Mouse (Mus musculus): Measurements from ENCODE around the gene Insm1. TPM values are rescaled to one million over a fixed set of nuclear protein-coding genes. Genes with fewer than 3 reads are reported as not detected.

Gene Insm1
- total and polyA plus RNA-seq, 2 experiments from 2014 or later: 1.9 to 20.6 TPM

- 0 out of 2 replicates have a peak, but pooled peaks cover 4% of the 10 kb centered on the region for H3K27me3 ChIP-seq (ENCODE audit: insufficient read depth, low read length)
- H3K27ac ChIP-seq (ENCODE audit: low read depth, low read length): no peak overlapping the region
- ATAC-seq (ENCODE audit: low FRiP score) (no peak), DNase-seq (ENCODE audit: low spot score) (peak; percentile 39)
- 6% methylated on average over 16 of the region's 16 CpGs for WGBS
- no peak overlapping the region for H3K4me3 ChIP-seq (ENCODE audit: low read depth, low read length)
- no peaks in the 10 kb centered on the region for H3K9me3 ChIP-seq (ENCODE audit: low read length)
- no peaks in the 10 kb centered on the region for H3K36me3 ChIP-seq (ENCODE audit: insufficient read depth, low read length)
- no peak overlapping the region for H3K9ac ChIP-seq (replicated peaks; ENCODE audit: low read length, poor library complexity, severe bottlenecking)
- TF ChIP-seq CTCF (IDR thresholded peaks at IDR 0.05): no peak
- peaks cover 7% of the 10 kb centered on the region; the same call in 1 of the 2 replicates for H3K4me1 ChIP-seq (ENCODE audit: insufficient read depth, low read length)
- 0 out of 2 replicates have a peak overlapping the region, but pooled peaks have one; percentile 48 for H3K4me2 ChIP-seq (ENCODE audit: low read depth, low read length, poor library complexity, severe bottlenecking)
Measured at GRCm38 (mm10) chr2:146217227-146217980, 4.3 kb upstream of the Insm1 start.

GRCm38 (mm10) chr2:146218161-146218691 is 3.5 kb upstream of the Insm1 start:
- 0 out of 2 replicates have a peak, but pooled peaks cover 6% of the 10 kb centered on the region for H3K27me3 ChIP-seq (ENCODE audit: insufficient read depth, low read length)
- TF ChIP-seq CTCF (IDR thresholded peaks at IDR 0.05): no peak
- H3K4me3 ChIP-seq (ENCODE audit: low read depth, low read length): peak overlapping the region; percentile 25
- DNase-seq (ENCODE audit: low spot score) (peak; percentile 23), ATAC-seq (ENCODE audit: low FRiP score) (0 out of 2 replicates have a peak, but pooled peaks have one; percentile 2)
- H3K27ac ChIP-seq (ENCODE audit: low read depth, low read length): no peak overlapping the region
- H3K4me2 ChIP-seq (ENCODE audit: low read depth, low read length, poor library complexity, severe bottlenecking): peak overlapping the region; percentile 48
- WGBS: 4% methylated on average over 40 of the region's 40 CpGs
- H3K9me3 ChIP-seq (ENCODE audit: low read length): no peaks in the 10 kb centered on the region
- peaks cover 7% of the 10 kb centered on the region; the same call in 1 of the 2 replicates for H3K4me1 ChIP-seq (ENCODE audit: insufficient read depth, low read length)
- H3K36me3 ChIP-seq (ENCODE audit: insufficient read depth, low read length): no peaks in the 10 kb centered on the region
- H3K9ac ChIP-seq (replicated peaks; ENCODE audit: low read length, poor library complexity, severe bottlenecking): 0 out of 2 replicates have a peak overlapping the region, but pooled peaks have one; percentile 29

- ATAC-seq (ENCODE audit: low FRiP score): no peak
- H3K4me3 ChIP-seq (ENCODE audit: low read depth, low read length): no peak overlapping the region
- H3K27ac ChIP-seq (ENCODE audit: low read depth, low read length): no peak overlapping the region
- DNase-seq (ENCODE audit: low spot score): peak; percentile 5
- no peak overlapping the region for H3K9ac ChIP-seq (replicated peaks; ENCODE audit: low read length, poor library complexity, severe bottlenecking)
- H3K27me3 ChIP-seq (ENCODE audit: insufficient read depth, low read length): 0 out of 2 replicates have a peak, but pooled peaks cover 6% of the 10 kb centered on the region
- H3K9me3 ChIP-seq (ENCODE audit: low read length): no peaks in the 10 kb centered on the region
- 14% methylated on average over 19 of the region's 19 CpGs for WGBS
- H3K36me3 ChIP-seq (ENCODE audit: insufficient read depth, low read length): no peaks in the 10 kb centered on the region
- H3K4me1 ChIP-seq (ENCODE audit: insufficient read depth, low read length): peaks cover 7% of the 10 kb centered on the region; the same call in 1 of the 2 replicates
- TF ChIP-seq CTCF (IDR thresholded peaks at IDR 0.05): no peak
- H3K4me2 ChIP-seq (ENCODE audit: low read depth, low read length, poor library complexity, severe bottlenecking): no peak overlapping the region
Measured at GRCm38 (mm10) chr2:146218881-146219535, 2.7 kb upstream of the Insm1 start.

- Histone ChIP-seq H3K36me3 (ENCODE audit: insufficient read depth, low read length) (no peaks in the 10 kb centered on the region), H3K9ac (replicated peaks; ENCODE audit: low read length, poor library complexity, severe bottlenecking) (no peak overlapping the region), H3K27me3 (ENCODE audit: insufficient read depth, low read length) (0 out of 2 replicates have a peak, but pooled peaks cover 6% of the 10 kb centered on the region), H3K27ac (ENCODE audit: low read depth, low read length) (no peak overlapping the region), H3K9me3 (ENCODE audit: low read length) (no peaks in the 10 kb centered on the region), H3K4me1 (ENCODE audit: insufficient read depth, low read length) (peaks cover 7% of the 10 kb centered on the region; the same call in 1 of the 2 replicates), H3K4me2 (ENCODE audit: low read depth, low read length, poor library complexity, severe bottlenecking) (no peak overlapping the region), H3K4me3 (ENCODE audit: low read depth, low read length) (no peak overlapping the region)
- ATAC-seq (ENCODE audit: low FRiP score): no peak
- 20% methylated on average over 11 of the region's 11 CpGs for WGBS
- no peak for TF ChIP-seq CTCF (IDR thresholded peaks at IDR 0.05)
- no peak for DNase-seq (ENCODE audit: low spot score)
Measured at GRCm38 (mm10) chr2:146219791-146220190, 1.9 kb upstream of the Insm1 start.

GRCm38 (mm10) chr2:146220591-146221075 is 1.1 kb upstream of the Insm1 start:
- H3K4me1 ChIP-seq (ENCODE audit: insufficient read depth, low read length): peaks cover 7% of the 10 kb centered on the region; the same call in 1 of the 2 replicates
- peak overlapping the region; percentile 82; the same call in 1 of the 2 replicates for H3K27ac ChIP-seq (ENCODE audit: low read depth, low read length)
- H3K9ac ChIP-seq (replicated peaks; ENCODE audit: low read length, poor library complexity, severe bottlenecking): no peak overlapping the region
- H3K4me3 ChIP-seq (ENCODE audit: low read depth, low read length): peak overlapping the region; percentile 72
- H3K27me3 ChIP-seq (ENCODE audit: insufficient read depth, low read length): 0 out of 2 replicates have a peak, but pooled peaks cover 6% of the 10 kb centered on the region
- no peak for TF ChIP-seq CTCF (IDR thresholded peaks at IDR 0.05)
- 2% methylated on average over 24 of the region's 24 CpGs for WGBS
- no peaks in the 10 kb centered on the region for H3K9me3 ChIP-seq (ENCODE audit: low read length)
- peak; percentile 38 for DNase-seq (ENCODE audit: low spot score)
- H3K36me3 ChIP-seq (ENCODE audit: insufficient read depth, low read length): no peaks in the 10 kb centered on the region
- ATAC-seq (ENCODE audit: low FRiP score): no peak
- peak overlapping the region; percentile 88 for H3K4me2 ChIP-seq (ENCODE audit: low read depth, low read length, poor library complexity, severe bottlenecking)
